Mouse (Mus musculus): Measurements from ENCODE around the gene Gm11236. TPM values are rescaled to one million over a fixed set of nuclear protein-coding genes. Genes with fewer than 3 reads are reported as not detected.
"Not testable (repeated sequence)": the region's sequence is repeated elsewhere in the genome, so short reads cannot be mapped to it uniquely, and the experiment has no call there.

Gm11236 gene
- total RNA-seq (2017) = not detected in 2 replicates

DNA sequence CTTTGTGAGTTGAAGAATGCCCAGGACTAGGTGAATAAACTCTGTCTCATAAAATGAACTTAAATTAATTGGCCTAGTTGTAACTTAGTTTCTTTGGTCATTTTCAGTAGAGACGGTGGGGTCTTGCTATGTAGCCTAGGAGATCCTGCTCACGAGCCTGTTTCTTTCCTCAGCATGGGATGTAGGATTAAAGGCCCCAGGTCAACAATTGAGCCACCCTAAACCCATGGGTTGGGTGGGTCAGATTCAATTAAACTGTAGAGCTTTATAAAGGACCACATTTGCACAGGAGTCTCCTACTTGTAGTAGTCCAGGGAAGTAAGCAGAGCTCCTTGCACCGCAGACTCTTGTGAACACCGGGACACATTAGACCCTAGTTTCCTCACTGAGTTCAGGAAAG, at the start of gene Gm11236:
TSS of gene Gm11236 (plus strand) at position 301 of the 400 bp plus-strand sequence.
- not testable (repeated sequence) for ATAC-seq (replicated peaks in 1 of 2; ENCODE audit: insufficient read depth in 1 of 2, low FRiP score in 2 of 2, low TSS enrichment in 1 of 2, low read depth in 1 of 2, poor library complexity in 2 of 2, severe bottlenecking in 2 of 2)

DNA sequence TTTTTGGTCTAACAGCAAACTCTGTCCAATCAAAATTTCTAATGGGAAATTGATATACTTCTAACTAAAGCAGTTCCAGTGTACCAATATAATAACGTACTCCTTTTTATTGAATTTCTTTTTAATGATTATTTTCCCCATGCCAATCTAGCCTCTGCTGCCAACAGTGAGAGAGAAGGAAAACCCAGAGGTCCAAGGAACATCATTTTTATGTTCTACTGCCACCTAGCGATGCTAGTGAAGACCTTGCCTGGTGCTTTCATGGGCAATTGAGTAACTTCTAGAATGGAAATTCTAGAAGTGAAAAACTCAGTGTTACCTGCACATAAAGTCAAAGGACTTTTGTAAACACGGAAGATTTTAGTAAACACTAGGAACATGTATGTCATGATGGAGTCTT, 38.7 kb upstream of the Gm11236 start:
- no peak; a peak in 1 of 4 replicates for ATAC-seq (replicated peaks in 1 of 2; ENCODE audit: insufficient read depth in 1 of 2, low FRiP score in 2 of 2, low TSS enrichment in 1 of 2, low read depth in 1 of 2, poor library complexity in 2 of 2, severe bottlenecking in 2 of 2)

DNA sequence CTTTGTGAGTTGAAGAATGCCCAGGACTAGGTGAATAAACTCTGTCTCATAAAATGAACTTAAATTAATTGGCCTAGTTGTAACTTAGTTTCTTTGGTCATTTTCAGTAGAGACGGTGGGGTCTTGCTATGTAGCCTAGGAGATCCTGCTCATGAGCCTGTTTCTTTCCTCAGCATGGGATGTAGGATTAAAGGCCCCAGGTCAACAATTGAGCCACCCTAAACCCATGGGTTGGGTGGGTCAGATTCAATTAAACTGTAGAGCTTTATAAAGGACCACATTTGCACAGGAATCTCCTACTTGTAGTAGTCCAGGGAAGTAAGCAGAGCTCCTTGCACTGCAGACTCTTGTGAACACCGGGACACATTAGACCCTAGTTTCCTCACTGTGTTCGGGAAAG, 30.3 kb upstream of the Gm11236 start, which contains the start of gene Gm11238:
TSS of gene Gm11238 (plus strand) at position 301 of the 400 bp plus-strand sequence.
- not testable (repeated sequence) for ATAC-seq (replicated peaks in 1 of 2; ENCODE audit: insufficient read depth in 1 of 2, low FRiP score in 2 of 2, low TSS enrichment in 1 of 2, low read depth in 1 of 2, poor library complexity in 2 of 2, severe bottlenecking in 2 of 2)

DNA sequence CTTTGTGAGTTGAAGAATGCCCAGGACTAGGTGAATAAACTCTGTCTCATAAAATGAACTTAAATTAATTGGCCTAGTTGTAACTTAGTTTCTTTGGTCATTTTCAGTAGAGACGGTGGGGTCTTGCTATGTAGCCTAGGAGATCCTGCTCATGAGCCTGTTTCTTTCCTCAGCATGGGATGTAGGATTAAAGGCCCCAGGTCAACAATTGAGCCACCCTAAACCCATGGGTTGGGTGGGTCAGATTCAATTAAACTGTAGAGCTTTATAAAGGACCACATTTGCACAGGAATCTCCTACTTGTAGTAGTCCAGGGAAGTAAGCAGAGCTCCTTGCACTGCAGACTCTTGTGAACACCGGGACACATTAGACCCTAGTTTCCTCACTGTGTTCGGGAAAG, 15.2 kb upstream of the Gm11236 start, which contains the start of gene Gm11237:
TSS of gene Gm11237 (plus strand) at position 301 of the 400 bp plus-strand sequence.
- not testable (repeated sequence) for ATAC-seq (replicated peaks in 1 of 2; ENCODE audit: insufficient read depth in 1 of 2, low FRiP score in 2 of 2, low TSS enrichment in 1 of 2, low read depth in 1 of 2, poor library complexity in 2 of 2, severe bottlenecking in 2 of 2)

DNA sequence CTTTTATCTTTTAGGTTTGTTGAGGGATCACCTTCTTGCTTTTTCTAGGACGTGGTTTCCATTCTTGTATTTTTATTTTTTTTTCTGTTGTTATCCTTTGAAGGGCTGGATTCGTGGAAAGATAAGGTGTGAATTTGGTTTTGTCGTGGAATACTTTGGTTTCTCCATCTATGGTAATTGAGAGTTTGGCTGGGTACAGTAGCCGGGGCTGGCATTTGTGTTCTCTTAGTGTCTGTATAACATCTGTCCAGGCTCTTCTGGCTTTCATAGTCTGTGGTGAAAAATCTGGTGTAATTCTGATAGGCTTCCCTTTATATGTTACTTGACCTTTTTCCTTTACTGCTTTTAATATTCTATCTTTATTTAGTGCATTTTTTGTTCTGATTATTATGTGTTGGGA, 23.9 kb downstream of the Gm11236 start:
- not testable (repeated sequence) for ATAC-seq (replicated peaks in 1 of 2; ENCODE audit: insufficient read depth in 1 of 2, low FRiP score in 2 of 2, low TSS enrichment in 1 of 2, low read depth in 1 of 2, poor library complexity in 2 of 2, severe bottlenecking in 2 of 2)

DNA sequence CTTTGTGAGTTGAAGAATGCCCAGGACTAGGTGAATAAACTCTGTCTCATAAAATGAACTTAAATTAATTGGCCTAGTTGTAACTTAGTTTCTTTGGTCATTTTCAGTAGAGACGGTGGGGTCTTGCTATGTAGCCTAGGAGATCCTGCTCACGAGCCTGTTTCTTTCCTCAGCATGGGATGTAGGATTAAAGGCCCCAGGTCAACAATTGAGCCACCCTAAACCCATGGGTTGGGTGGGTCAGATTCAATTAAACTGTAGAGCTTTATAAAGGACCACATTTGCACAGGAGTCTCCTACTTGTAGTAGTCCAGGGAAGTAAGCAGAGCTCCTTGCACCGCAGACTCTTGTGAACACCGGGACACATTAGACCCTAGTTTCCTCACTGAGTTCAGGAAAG, 30.1 kb downstream of the Gm11236 start, which contains the start of gene Gm11239:
TSS of gene Gm11239 (plus strand) at position 301 of the 400 bp plus-strand sequence.
- not testable (repeated sequence) for ATAC-seq (replicated peaks in 1 of 2; ENCODE audit: insufficient read depth in 1 of 2, low FRiP score in 2 of 2, low TSS enrichment in 1 of 2, low read depth in 1 of 2, poor library complexity in 2 of 2, severe bottlenecking in 2 of 2)

DNA sequence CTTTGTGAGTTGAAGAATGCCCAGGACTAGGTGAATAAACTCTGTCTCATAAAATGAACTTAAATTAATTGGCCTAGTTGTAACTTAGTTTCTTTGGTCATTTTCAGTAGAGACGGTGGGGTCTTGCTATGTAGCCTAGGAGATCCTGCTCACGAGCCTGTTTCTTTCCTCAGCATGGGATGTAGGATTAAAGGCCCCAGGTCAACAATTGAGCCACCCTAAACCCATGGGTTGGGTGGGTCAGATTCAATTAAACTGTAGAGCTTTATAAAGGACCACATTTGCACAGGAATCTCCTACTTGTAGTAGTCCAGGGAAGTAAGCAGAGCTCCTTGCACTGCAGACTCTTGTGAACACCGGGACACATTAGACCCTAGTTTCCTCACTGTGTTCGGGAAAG, 45.3 kb downstream of the Gm11236 start, which contains the start of gene Gm428:
TSS of gene Gm428 (plus strand) at position 301 of the 400 bp plus-strand sequence.
- ATAC-seq (replicated peaks in 1 of 2; ENCODE audit: insufficient read depth in 1 of 2, low FRiP score in 2 of 2, low TSS enrichment in 1 of 2, low read depth in 1 of 2, poor library complexity in 2 of 2, severe bottlenecking in 2 of 2) = not testable (repeated sequence)

Other genes with a start within 250 kb of the Gm11236 start
- not detected in 2 replicates for gene Gm11487, start 233.0 kb upstream of the Gm11236 start, total RNA-seq (2017)
- not detected in 2 replicates for gene Gm11238, start 30.2 kb upstream of the Gm11236 start, total RNA-seq (2017)
- not detected in 2 replicates for gene Gm11237, start 15.1 kb upstream of the Gm11236 start, total RNA-seq (2017)
- not detected in 2 replicates for gene Gm11239, start 30.2 kb downstream of the Gm11236 start, total RNA-seq (2017)
- not detected in 2 replicates for gene Gm428, start 45.4 kb downstream of the Gm11236 start, total RNA-seq (2017)
- gene Rasef, start 152.9 kb downstream of the Gm11236 start, total RNA-seq (2017) = not detected in 2 replicates
- gene Gm11758, start 238.1 kb downstream of the Gm11236 start, total RNA-seq (2017) = not detected in 2 replicates